Mouse (Mus musculus) cerebellum, adult 9-10 months (tissue): ENCODE measurements around the gene Ccr2.
A peak's percentile ranks its signal among the peaks of the same experiment; 100 is the strongest.
"Not testable (repeated sequence)": the region's sequence is repeated elsewhere in the genome, so short reads cannot be mapped to it uniquely, and the experiment has no call there.

Experiments
- DNase-seq: peaks from one replicate; pipeline ENCODE4 v3.0.0; 2022

The Ccr2 gene

DNA sequence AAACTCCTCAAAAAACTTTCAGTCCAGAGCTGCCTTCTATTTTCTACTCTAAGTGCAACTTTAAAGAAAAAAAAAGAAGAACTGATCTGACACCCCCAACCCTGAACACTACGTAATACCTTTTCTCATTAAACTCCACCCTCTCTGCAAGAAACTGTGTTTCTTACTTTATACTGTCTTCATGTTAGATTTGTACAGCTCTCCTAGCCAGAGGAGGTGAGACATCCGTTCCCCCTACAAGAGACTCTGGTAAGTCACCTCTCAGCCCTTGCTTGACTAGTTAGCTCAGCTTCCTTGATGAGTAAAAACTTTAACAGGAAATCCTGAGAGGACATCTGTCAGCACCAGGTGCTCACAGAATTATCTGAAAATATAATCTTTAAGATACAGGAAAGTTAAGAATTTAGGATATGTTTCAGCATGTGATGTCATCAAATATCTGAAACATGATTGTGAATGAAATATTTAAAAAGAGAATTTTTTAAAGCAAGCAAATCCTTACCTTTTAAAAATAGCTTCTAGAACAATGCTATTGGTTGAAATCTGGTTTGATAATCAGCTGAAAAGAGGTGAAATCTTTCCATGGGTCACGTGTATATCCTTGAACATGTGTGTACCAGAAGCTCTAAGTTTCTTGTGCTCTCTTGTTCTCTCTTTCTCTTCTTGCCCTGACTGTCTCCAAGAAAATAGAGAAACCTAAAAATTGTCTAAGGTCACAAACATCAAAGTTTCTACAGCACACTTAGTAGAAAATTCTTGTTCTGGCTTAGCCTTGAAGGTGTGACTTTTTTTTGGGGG is 19.8 kb downstream of the Ccr2 start, which contains the start of gene Ccr5:
Gene Ccr5 (plus strand): TSS at position 157 of the 798 bp plus-strand sequence.
- no peak for DNase-seq

DNA sequence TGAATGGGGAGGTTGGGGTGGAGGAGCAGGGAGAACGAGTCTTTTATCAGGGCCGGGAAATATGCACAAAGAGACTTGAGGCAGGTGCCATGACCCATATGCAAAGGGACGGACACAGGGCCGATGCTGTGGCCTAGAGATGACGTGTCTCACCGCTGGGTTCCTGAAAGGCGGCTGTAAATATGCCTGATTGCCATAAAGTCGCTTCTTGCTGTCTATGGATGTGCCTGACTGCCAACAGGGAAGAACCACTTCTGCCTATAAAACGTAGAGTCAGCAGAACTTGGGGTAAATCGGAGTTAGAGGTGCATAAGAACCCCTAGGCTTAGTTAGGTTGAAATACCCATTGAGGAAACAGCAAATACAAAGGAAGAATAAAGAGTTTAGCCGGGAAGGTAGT is 23.8 kb downstream of the Ccr2 start:
- DNase-seq = no peak

DNA sequence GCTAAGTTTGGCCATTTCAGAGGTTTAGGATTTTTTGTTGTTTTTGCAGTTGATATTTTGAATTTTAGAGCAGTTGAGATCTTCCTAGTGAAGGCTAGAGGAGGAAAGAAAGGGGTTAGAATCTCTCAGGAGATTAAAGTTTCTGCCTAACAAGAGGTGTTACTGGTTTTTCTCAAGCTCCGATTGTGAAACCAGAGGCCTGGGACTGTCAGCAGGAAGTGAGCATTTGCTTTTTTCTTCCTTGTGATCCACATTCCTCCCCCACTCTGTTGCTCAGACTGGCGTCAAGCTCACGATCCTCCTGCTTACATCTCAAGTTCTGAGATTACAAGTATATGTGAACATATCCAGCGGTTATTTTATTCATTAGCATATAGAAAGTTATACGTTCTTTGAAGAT is 24.6 kb downstream of the Ccr2 start:
- DNase-seq = no peak

DNA sequence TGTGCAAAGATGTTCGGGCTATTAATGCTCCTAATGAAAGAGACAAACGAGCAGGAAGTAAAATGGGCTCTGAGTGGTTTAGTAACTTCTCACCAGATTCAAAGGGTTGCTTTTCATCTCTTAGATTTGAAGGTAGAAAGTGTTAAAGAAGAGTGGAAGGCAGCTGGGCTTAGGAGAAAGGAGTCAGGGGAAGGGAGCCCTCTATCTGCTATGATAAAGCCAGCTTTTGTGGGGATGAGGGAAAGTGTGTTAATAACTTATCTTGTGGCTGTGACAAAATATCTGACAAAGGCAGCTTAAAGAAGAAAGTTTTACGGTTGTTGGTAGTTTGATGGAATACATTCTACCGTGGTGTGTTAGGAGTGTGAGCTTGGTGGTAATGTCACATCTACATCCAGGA is 25.7 kb downstream of the Ccr2 start:
- DNase-seq = no peak

DNA sequence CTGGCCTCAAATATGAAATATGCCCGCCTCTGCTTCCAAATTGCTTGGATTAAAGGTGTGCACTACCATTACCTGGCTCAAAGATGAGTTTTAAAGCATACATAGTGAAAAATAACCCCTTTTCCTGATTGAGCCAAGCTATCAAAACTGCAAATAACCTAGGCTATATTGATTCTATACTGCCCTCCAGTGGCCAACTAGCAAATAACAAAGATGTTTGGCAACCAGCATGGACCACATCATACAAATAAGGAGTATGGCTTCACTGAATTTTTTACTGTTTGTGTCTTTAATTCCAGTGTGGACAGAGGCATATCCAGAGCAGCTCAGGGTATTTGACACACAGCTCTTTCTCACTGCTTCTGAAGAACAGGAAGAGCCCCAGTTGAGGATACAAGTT is 26.6 kb downstream of the Ccr2 start:
- peak; percentile 15 for DNase-seq

DNA sequence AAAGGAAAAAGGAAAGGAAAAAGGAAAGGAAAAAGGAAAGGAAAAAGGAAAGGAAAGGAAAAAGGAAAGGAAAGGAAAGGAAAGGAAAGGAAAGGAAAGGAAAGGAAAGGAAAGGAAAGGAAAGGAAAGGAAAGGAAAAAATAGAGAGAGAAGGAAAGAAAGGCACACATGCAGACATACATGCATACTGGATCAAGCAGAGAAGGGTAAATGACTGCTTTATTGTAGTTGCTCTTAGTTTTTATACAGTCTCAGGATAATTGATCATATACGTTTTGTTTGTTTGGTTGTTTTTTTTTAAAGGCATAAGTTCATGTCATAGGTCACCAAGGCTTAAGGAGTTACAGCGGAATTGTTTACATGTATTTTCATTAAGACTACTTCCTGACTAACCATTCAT is 31.1 kb downstream of the Ccr2 start:
- not testable (repeated sequence) for DNase-seq

DNA sequence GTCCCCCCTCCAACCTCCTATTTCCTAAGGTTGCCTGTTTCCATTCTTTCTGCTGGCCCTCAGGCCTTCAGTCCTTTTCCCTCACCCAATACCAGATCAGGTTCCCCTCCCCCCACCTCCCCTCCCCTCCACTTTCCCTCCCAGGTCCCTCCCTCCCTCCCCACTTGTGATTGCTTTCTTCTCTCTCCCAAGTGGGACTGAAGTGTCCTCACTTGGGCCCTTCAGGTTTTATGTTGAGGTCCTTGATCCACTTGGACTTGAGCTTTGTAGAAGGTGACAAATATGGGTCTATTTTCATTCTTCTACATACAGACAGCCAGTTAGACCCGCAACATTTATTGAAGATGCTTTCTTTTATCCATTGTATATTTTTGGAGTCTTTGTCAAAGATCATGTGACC is 33.2 kb downstream of the Ccr2 start:
- not testable (repeated sequence) for DNase-seq

DNA sequence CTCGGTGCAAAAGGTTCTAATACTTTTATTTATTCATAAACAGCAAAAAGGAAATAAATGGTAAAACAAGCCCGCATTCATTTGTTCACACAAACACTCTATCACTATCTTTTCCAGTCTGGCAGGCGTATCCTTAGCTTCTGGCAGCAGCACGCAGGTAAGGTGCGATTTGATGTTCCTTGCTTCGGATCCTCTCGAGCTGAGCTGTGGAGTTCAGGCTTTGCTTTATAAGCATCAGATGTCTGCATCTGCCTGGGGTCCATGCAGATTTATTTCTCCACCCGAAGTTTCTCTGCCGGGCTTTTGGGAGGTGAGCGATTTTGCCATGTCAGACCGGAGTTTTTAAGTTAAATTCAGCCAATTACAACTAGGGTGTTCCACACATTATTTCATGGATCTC is 35.9 kb downstream of the Ccr2 start:
- DNase-seq = no peak

DNA sequence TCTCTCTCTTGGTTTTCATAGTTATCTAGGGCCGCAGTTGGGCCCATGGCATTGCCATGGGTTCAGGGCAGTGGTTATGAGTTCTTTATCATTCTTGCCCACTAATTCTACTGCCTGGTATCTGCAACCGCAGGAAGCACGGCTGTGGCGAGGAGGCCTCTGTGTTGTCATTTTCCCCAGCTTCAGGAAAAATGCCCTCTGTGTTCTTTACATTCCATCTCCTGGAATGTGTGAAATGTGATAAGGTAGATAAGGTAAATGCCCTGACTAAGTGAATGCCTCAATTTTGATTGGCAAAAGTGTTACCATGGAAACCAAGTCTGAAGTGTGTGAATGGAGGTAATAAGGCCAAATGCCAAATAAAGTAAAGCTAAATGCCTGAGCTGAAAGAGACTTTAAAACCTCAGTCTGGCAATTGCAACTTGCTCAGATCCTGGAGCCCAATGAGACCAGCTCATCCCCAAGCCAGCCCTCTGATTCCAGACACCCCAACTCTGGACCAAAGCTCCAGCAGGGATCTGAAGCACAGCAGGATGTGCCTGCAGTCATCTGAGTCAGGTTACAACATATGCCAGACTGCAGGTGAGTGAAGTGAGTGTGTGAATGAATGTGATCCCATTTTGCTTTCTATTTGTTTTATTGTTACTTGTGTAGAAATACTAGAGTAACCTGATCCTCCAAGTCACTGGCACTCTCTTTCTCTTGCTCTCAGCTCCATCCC is 36.5 kb downstream of the Ccr2 start:
- no peak for DNase-seq

DNA sequence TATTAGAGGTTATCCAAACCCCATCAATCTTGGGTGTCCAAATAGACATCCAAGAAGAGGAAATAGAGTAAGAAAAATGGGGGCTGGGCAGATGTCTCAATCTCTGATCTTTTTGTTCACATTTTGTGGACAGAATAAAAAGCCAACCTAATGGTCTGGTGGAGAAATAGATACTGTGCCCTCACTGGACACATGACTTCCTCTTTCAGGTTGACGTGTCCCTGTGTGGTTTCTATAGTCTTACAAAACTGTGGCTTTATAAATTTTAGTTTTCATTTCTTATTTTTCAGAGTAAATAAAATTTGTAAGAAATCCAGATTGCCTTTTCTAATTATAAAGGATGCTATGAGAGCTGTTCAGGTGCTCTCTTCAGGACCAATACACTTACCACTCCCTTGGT is 41.9 kb downstream of the Ccr2 start:
- DNase-seq = no peak

DNA sequence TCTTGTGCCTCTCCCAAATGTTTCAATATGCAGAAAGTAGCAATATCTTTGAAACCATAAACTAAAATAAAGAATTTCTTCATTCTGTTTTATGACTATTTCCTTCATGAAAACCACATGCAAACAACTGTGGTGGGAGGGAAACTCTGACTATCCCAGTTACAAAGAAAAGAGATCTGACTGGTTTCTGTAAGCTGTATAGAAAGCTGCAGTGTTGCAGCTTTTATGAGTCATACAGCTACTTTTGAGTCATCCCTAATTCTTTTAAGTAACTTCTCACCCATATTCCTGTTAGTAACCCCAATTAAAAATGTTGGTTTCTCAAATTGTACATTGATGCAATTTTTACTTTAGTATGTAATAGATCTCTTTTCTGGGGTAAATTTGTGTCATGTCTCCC is 44.6 kb downstream of the Ccr2 start:
- no peak for DNase-seq
